Mouse (Mus musculus) kidney, adult 2 months (tissue): ENCODE data around the gene Glipr1. TPM values are rescaled to one million over a fixed set of nuclear protein-coding genes. Genes with fewer than 3 reads are reported as not detected.
"Not testable (repeated sequence)": the region's sequence is repeated elsewhere in the genome, so short reads cannot be mapped to it uniquely, and the experiment has no call there.

ENCODE experiments used
- DNase-seq: peaks from one replicate; pipeline ENCODE4 v3.0.0; 2021
- H3K27ac ChIP-seq: fragments of 200-500 bp; 2 replicates; pipeline ENCODE4 v1.5.1; 2012; ENCODE audit warnings: low read depth, low read length, control low read depth, inconsistent platforms; ENCODE audit not compliant: insufficient read depth
- H3K27me3 ChIP-seq: fragments of 200-500 bp; replicated peaks from 2 replicates; pipeline ENCODE4 v1.6.1; 2012; ENCODE audit warnings: mild to moderate bottlenecking, moderate library complexity, low read length, inconsistent platforms; ENCODE audit not compliant: control insufficient read depth, insufficient read depth
- H3K36me3 ChIP-seq: fragments of 200-500 bp; 2 replicates; pipeline ENCODE4 v1.6.1; 2012; ENCODE audit warnings: mild to moderate bottlenecking, moderate library complexity, low read length, inconsistent platforms; ENCODE audit not compliant: control insufficient read depth, insufficient read depth
- H3K4me1 ChIP-seq: fragments of 200-500 bp; 2 replicates; pipeline ENCODE4 v1.6.1; 2011; ENCODE audit warnings: low read length; ENCODE audit not compliant: control insufficient read depth, insufficient read depth
- H3K4me3 ChIP-seq: fragments of 200-500 bp; 2 replicates; pipeline ENCODE4 v1.5.1; 2011; ENCODE audit warnings: mild to moderate bottlenecking, low read depth, low read length, control low read depth; ENCODE audit not compliant: insufficient read depth
- CTCF ChIP-seq: fragments of 200-500 bp; conservative IDR thresholded peaks from 2 replicates; pipeline ENCODE4 v1.5.1; 2011; ENCODE audit warnings: low read depth, mild to moderate bottlenecking, control low read depth, low read length, moderate library complexity, mixed read lengths; ENCODE audit not compliant: insufficient read depth, insufficient read length
- POLR2A ChIP-seq: fragments of 200-500 bp; IDR thresholded peaks from one replicate; pipeline ENCODE4 v1.6.1; 2011; ENCODE audit warnings: low read depth, low read length, control low read depth
- WGBS: fragments of 180-500 bp; shearing (Covaris S2); methylation state at CpG from one replicate; pipeline ENCODE4 v1.1.7; 2018; 5-methylcytosine and 5-hydroxymethylcytosine counted together
- polyA plus RNA-seq: library from polyadenylated mRNA; depleted of rRNA; stranded (reverse); fragments of >200 nt; gene quantifications from 2 replicates; pipeline ENCODE4 v1.2.3, GENCODE M21; 2012; rRNA removed

The Glipr1 gene
- polyA plus RNA-seq = 1.7 and 4.9 TPM in 2 replicates

DNA sequence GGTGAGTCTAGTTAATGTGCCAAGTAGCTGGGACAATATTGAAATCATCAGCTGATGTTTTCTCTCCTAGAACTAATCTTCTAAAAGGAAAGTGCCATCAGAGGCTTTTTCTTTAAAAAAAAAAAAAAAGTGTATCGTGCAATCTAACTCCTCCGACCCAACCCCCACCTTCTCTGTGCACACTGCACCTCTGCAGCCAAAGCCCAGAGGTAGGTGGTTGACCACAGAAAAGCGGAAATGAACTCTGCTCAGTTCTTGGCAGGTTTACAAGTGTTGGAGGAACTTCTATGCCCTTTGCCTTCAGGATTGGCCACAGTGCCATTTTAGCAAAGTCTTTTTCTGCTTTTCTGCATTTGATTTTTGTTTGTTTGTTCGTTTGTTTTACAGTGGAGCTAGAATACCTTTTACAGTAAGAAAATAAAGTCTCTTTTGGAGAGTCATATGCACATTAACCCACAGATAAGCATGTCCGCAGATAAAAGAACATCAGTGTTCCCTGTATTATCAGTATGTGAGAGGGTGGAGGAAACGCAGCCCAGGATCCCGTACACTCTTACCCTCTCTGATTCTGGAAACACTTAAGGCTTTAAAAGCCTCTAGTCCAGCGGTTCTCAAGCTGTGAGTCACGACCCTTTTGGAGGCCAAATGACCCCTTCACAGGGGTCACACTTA is at the start of gene Glipr1:
Glipr1 (minus strand) TSS at position 88 of the 672 bp plus-strand sequence.
- no peak for TF ChIP-seq POLR2A
- TF ChIP-seq CTCF = no peak
- peak; percentile 84 for DNase-seq
- Histone ChIP-seq H3K4me3 (no peak within 1 kb of the TSS), H3K27ac (no peak within 1 kb of the TSS), H3K36me3 (no peaks in the 10 kb centered on the region), H3K4me1 (no peaks in the 10 kb centered on the region), H3K27me3 (no peaks in the 10 kb centered on the region)
- 52% methylated on average over 9 of the region's 9 CpGs for WGBS

GRCm38 (mm10) chr10:112051956-112052355 is 49.5 kb upstream of the Glipr1 start:
- H3K36me3 ChIP-seq, H3K27ac ChIP-seq, H3K27me3 ChIP-seq, H3K4me1 ChIP-seq, H3K4me3 ChIP-seq: not testable (repeated sequence)
- DNase-seq = peak; percentile 2
- WGBS = 59% methylated on average over 2 of the region's 2 CpGs

DNA sequence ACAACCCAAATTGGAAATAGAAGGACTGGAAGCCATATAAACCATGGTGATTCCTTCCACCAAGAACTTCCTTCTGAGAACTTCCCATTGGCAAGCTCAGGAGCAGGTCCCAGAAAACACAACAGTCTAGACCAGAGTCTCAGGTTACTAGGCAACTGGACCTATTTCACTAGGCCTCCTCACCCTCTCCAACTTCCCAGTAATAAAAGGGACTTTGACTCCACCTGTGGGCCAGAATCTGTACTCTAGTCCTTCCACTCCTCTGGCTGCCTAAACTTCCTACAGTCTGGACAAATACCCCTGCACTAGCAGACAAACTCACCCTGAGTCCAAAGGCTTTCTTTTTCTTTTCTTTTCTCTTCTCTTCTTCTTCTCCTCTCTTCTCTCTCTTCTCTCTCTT is 48.8 kb upstream of the Glipr1 start:
- Histone ChIP-seq H3K36me3 (no peaks in the 10 kb centered on the region), H3K4me3 (no peak overlapping the region)
- peak; percentile 4 for DNase-seq

GRCm38 (mm10) chr10:112044283-112044682 is 41.9 kb upstream of the Glipr1 start:
- H3K27ac ChIP-seq, H3K27me3 ChIP-seq, H3K4me3 ChIP-seq, DNase-seq, H3K36me3 ChIP-seq, H3K4me1 ChIP-seq: not testable (repeated sequence)
- 23% methylated on average over 14 of the region's 14 CpGs for WGBS

More for the DNA sequence above, 48.8 kb upstream of the Glipr1 start:
- H3K4me1 ChIP-seq = no peaks in the 10 kb centered on the region
- TF ChIP-seq CTCF = no peak
- TF ChIP-seq POLR2A = no peak
- H3K27me3 ChIP-seq = no peaks in the 10 kb centered on the region
- H3K27ac ChIP-seq = no peak overlapping the region

DNA sequence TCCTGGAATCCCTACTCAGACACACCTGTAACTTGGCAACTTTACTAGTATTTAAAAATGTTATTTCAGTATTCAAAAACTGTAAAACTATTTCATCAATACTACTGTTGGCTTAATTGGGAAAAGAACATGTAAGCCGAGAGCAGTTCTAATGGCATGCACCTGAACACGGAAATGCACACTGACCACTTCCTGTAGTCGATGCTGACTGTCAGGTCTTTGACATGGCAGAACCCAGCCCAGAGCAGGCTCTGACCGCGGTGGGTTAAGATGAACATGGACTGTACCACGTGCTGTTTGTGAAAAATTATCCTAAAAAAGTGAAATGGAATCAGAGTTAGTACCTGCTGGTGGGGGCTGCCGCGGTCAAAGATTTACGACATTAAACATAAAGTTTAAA is 41.1 kb upstream of the Glipr1 start:
- H3K4me3 ChIP-seq, H3K36me3 ChIP-seq, H3K4me1 ChIP-seq, H3K27me3 ChIP-seq, H3K27ac ChIP-seq, DNase-seq: not testable (repeated sequence)
- 63% methylated on average over 9 of the region's 9 CpGs for WGBS

- 66% methylated on average over 3 of the region's 3 CpGs for WGBS
- H3K4me3 ChIP-seq, DNase-seq, H3K4me1 ChIP-seq, H3K36me3 ChIP-seq, H3K27me3 ChIP-seq, H3K27ac ChIP-seq: not testable (repeated sequence)
Measured at GRCm38 (mm10) chr10:112028689-112029088, 26.3 kb upstream of the Glipr1 start.

GRCm38 (mm10) chr10:112023585-112023984 is 21.2 kb upstream of the Glipr1 start:
- Histone ChIP-seq H3K36me3 (no peaks in the 10 kb centered on the region), H3K27me3 (no peaks in the 10 kb centered on the region), H3K4me3 (no peak overlapping the region), H3K27ac (no peak overlapping the region), H3K4me1 (no peaks in the 10 kb centered on the region)
- DNase-seq = no peak
- TF ChIP-seq CTCF = no peak
- WGBS = 75% methylated on average over 2 of the region's 2 CpGs

DNA sequence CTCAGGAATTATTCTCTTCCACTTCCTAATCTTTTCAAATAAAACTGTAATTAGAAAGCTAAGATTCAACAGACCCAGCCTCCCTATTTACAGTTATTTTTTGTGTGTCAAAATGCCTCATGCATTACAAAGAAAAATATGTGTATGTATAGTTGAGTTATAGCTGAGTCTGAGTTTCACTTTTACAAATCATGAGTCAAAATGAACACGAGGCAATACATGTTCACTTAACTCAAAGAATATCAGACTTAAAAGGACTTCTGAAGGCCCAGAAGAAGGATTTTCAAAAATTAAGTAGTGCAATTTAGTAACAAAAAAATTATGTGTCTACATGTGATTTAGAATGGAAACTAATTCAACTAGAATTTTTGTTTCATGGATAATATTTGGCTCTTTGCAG is 7.1 kb upstream of the Glipr1 start:
- H3K27me3 ChIP-seq, H3K36me3 ChIP-seq, H3K4me1 ChIP-seq, H3K4me3 ChIP-seq, H3K27ac ChIP-seq, DNase-seq: not testable (repeated sequence)
- WGBS = 63% methylated on average over 1 of the region's 1 CpGs
